Mouse (Mus musculus) ES-E14 (cell line): ENCODE data around the gene Tmem198b.

ENCODE experiments used
- HCFC1 ChIP-seq: IDR thresholded peaks from 2 replicates; pipeline ENCODE4 v1.6.1; 2012; ENCODE audit warnings: low read length, inconsistent platforms, borderline replicate concordance; ENCODE audit not compliant: insufficient read depth
- MAFK ChIP-seq: IDR thresholded peaks from 2 replicates; pipeline ENCODE4 v1.6.1; 2014; ENCODE audit warnings: mild to moderate bottlenecking, low read depth, low read length, inconsistent platforms; ENCODE audit not compliant: insufficient read depth
- ZC3H11A ChIP-seq: IDR thresholded peaks from 2 replicates; pipeline ENCODE4 v1.6.1; 2012; ENCODE audit warnings: low read depth, mild to moderate bottlenecking, inconsistent platforms, low read length, borderline replicate concordance
- ZNF384 ChIP-seq: IDR thresholded peaks from 2 replicates; pipeline ENCODE4 v1.6.1; 2012; ENCODE audit warnings: low read depth, low read length, inconsistent platforms

DNA sequence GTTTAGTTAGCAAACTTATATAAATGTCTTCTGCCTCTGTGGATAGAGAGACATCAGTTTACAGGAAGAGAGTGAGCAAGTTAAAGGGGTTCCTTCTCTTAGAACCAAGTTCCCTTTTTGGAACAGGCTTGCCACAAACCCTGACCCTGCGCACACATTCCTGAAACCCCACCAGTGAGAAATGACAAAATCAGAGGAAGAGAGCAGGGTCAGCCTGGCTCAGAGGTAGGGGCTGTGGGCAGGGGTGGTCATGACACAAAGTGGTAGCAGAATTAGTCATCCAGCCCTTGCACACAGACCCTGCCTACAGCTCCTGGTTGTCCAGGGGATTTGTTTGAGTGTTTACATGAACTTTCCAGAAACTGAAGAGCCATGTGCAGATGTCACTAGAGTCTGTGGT is 24.0 kb downstream of the Tmem198b start:
- TF ChIP-seq HCFC1 = no peak
- no peak for TF ChIP-seq ZC3H11A
- no peak for TF ChIP-seq ZNF384
- TF ChIP-seq MAFK = no peak
